Mouse (Mus musculus): ENCODE data around the gene Lix1l.

- no peak for TF ChIP-seq POLR2A (IDR thresholded peaks at IDR 0.05; ENCODE audit: control insufficient read depth, low read depth, low read length)
- TF ChIP-seq CTCF (IDR thresholded peaks at IDR 0.05; ENCODE audit: control insufficient read depth, insufficient read depth, insufficient replicate concordance, low read depth, low read length): no peak
Measured at GRCm38 (mm10) chr3:96578561-96579238, 22.2 kb upstream of the Lix1l start.
